Comparison of ENCODE assay signal across 14 mouse cellular contexts in genomic region chr17:43389256-43389655, GRCm38 (mm10). TPM values are rescaled to one million over a fixed set of nuclear protein-coding genes. Genes with fewer than 3 reads are reported as not detected.
A peak's percentile ranks its signal among the peaks of the same experiment; 100 is the strongest.
DNase-seq lines count a peak whose midpoint lies in the region; ATAC-seq and TF ChIP-seq lines count a peak whose summit lies in the region.
"Had no signal": no experiment of that assay in that cellular context is flagged by ENCODE, and none has a peak within 500 bp of the region (broad histone marks: within the 10 kb centered on the region; RNA-seq: fewer than 3 reads in every experiment).

No protein-coding gene starts in this region.

- no peaks in the 10 kb centered on the region for H3K36me3 ChIP-seq in intestine, postnatal 0 days (ENCODE audit: control insufficient read depth, insufficient read depth)
- no peaks in the 10 kb centered on the region for H3K36me3 ChIP-seq in intestine, embryonic 15.5 days
- H3K36me3 ChIP-seq in heart, postnatal 0 days (replicated peaks; ENCODE audit: control insufficient read depth, insufficient read depth, low read length) = no peaks in the 10 kb centered on the region
- H3K36me3 ChIP-seq in midbrain, postnatal 0 days (ENCODE audit: insufficient read depth, low read length) = no peaks in the 10 kb centered on the region
- H3K36me3 ChIP-seq: embryonic facial prominence, embryonic 15.5 days; hindbrain, embryonic 12.5 days; midbrain, embryonic 10.5 days; neural tube, embryonic 15.5 days had no signal

- TF ChIP-seq POLR2A in cortical plate, adult 2 months (IDR thresholded peaks at IDR 0.05; ENCODE audit: extremely low read depth, insufficient read depth, low read length) = no peak

- ATAC-seq in intestine, postnatal 0 days = no peak
- no peak for ATAC-seq in intestine, embryonic 15.5 days
- ATAC-seq in heart, postnatal 0 days (ENCODE audit: insufficient read depth, low read depth) = peak; percentile 57; the same call in 1 of the 2 replicates
- ATAC-seq in midbrain, postnatal 0 days (ENCODE audit: low FRiP score) = no peak

- TF ChIP-seq EP300 in heart, postnatal 0 days (IDR thresholded peaks at IDR 0.05; ENCODE audit: low read depth) = no peak

- TF ChIP-seq CTCF in intestine, postnatal 0 days (IDR thresholded peaks at IDR 0.05; ENCODE audit: low read depth) = no peak
- TF ChIP-seq CTCF in cortical plate, adult 2 months (IDR thresholded peaks at IDR 0.05; ENCODE audit: extremely low read depth, insufficient read depth, low read length) = no peak
- no peak for TF ChIP-seq CTCF in heart, postnatal 0 days (IDR thresholded peaks at IDR 0.05; ENCODE audit: low read depth)
- no peak for TF ChIP-seq CTCF in midbrain, postnatal 0 days (IDR thresholded peaks at IDR 0.05)

- no peaks in the 10 kb centered on the region for H3K9me3 ChIP-seq in intestine, postnatal 0 days (ENCODE audit: control insufficient read depth)
- no peaks in the 10 kb centered on the region for H3K9me3 ChIP-seq in intestine, embryonic 15.5 days
- no peaks in the 10 kb centered on the region for H3K9me3 ChIP-seq in heart, postnatal 0 days (replicated peaks; ENCODE audit: control insufficient read depth, low read length)
- no peaks in the 10 kb centered on the region for H3K9me3 ChIP-seq in midbrain, postnatal 0 days (ENCODE audit: low read length)
- H3K9me3 ChIP-seq: embryonic facial prominence, embryonic 15.5 days; hindbrain, embryonic 12.5 days; midbrain, embryonic 10.5 days; neural tube, embryonic 15.5 days had no signal

- no peak overlapping the region; the same call in 1 of the 2 replicates for H3K27ac ChIP-seq in intestine, postnatal 0 days (ENCODE audit: low read depth, low read length)
- H3K27ac ChIP-seq in intestine, embryonic 15.5 days = no peak overlapping the region
- peak overlapping the region; percentile 22; the same call in 1 of the 2 replicates for H3K27ac ChIP-seq in cortical plate, adult 2 months (ENCODE audit: insufficient read depth, low read length)
- H3K27ac ChIP-seq in heart, postnatal 0 days (ENCODE audit: low read depth) = peak overlapping the region; percentile 79
- no peak overlapping the region for H3K27ac ChIP-seq in midbrain, postnatal 0 days (ENCODE audit: low read depth, low read length)
- H3K27ac ChIP-seq: embryonic facial prominence, embryonic 15.5 days; hindbrain, embryonic 12.5 days; midbrain, embryonic 10.5 days; neural tube, embryonic 15.5 days had no signal

- H3K4me3 ChIP-seq in intestine, postnatal 0 days (ENCODE audit: low read depth, low read length) = peak overlapping the region; percentile 7; the same call in 1 of the 2 replicates
- H3K4me3 ChIP-seq in intestine, embryonic 15.5 days (replicated peaks) = no peak overlapping the region
- H3K4me3 ChIP-seq in cortical plate, adult 2 months (ENCODE audit: insufficient read depth, low read length) = 0 out of 2 replicates have a peak overlapping the region, but pooled peaks have one; percentile 15
- H3K4me3 ChIP-seq in heart, postnatal 0 days (ENCODE audit: low read depth, low read length) = peak overlapping the region; percentile 38
- no peak overlapping the region for H3K4me3 ChIP-seq in midbrain, postnatal 0 days (ENCODE audit: low read depth, low read length)
- H3K4me3 ChIP-seq: hindbrain, embryonic 12.5 days; midbrain, embryonic 10.5 days; neural tube, embryonic 15.5 days had no signal

- DNase-seq in heart, postnatal 0 days (ENCODE audit: low spot score) = no peak
- peak; percentile 63 for DNase-seq in lung, postnatal 10 days
- no peak for DNase-seq in thymus, postnatal 36 days
- DNase-seq in thymus, postnatal 14 days = no peak
- no peak for DNase-seq in midbrain, postnatal 0 days (ENCODE audit: low spot score)
- DNase-seq: cerebellum, postnatal 10 days; layer of hippocampus, adult 9-11 months had no signal

- no peaks in the 10 kb centered on the region for H3K4me1 ChIP-seq in intestine, postnatal 0 days (replicated peaks; ENCODE audit: control insufficient read depth, insufficient read depth, low read length)
- H3K4me1 ChIP-seq in intestine, embryonic 15.5 days (replicated peaks) = 0 out of 2 replicates have a peak, but pooled peaks cover 4% of the 10 kb centered on the region
- no peaks in the 10 kb centered on the region for H3K4me1 ChIP-seq in cortical plate, adult 2 months (ENCODE audit: control insufficient read depth, insufficient read depth, low read length)
- H3K4me1 ChIP-seq in heart, postnatal 0 days (ENCODE audit: control insufficient read depth, insufficient read depth) = peaks cover 7% of the 10 kb centered on the region
- H3K4me1 ChIP-seq in midbrain, postnatal 0 days (ENCODE audit: insufficient read depth, low read length) = no peaks in the 10 kb centered on the region
- H3K4me1 ChIP-seq: embryonic facial prominence, embryonic 15.5 days; hindbrain, embryonic 12.5 days; neural tube, embryonic 15.5 days had no signal

- no peak overlapping the region for H3K4me2 ChIP-seq in intestine, postnatal 0 days (replicated peaks; ENCODE audit: low read depth)
- no peak overlapping the region for H3K4me2 ChIP-seq in intestine, embryonic 15.5 days (replicated peaks)
- peak overlapping the region; percentile 52 for H3K4me2 ChIP-seq in heart, postnatal 0 days (ENCODE audit: low read depth, low read length)
- no peak overlapping the region for H3K4me2 ChIP-seq in midbrain, postnatal 0 days (ENCODE audit: low read depth, low read length, poor library complexity, severe bottlenecking)
- H3K4me2 ChIP-seq: embryonic facial prominence, embryonic 15.5 days; hindbrain, embryonic 12.5 days; neural tube, embryonic 15.5 days had no signal

- H3K27me3 ChIP-seq in intestine, postnatal 0 days (replicated peaks; ENCODE audit: control insufficient read depth, insufficient read depth, low read length) = no peaks in the 10 kb centered on the region
- no peaks in the 10 kb centered on the region for H3K27me3 ChIP-seq in intestine, embryonic 15.5 days (replicated peaks)
- H3K27me3 ChIP-seq in heart, postnatal 0 days (ENCODE audit: control insufficient read depth, insufficient read depth, low read length) = no peaks in the 10 kb centered on the region
- no peaks in the 10 kb centered on the region for H3K27me3 ChIP-seq in midbrain, postnatal 0 days (ENCODE audit: insufficient read depth, low read length)
- H3K27me3 ChIP-seq: embryonic facial prominence, embryonic 15.5 days; hindbrain, embryonic 12.5 days; neural tube, embryonic 15.5 days had no signal

- no peak overlapping the region for H3K9ac ChIP-seq in intestine, postnatal 0 days (ENCODE audit: low read depth, low read length)
- no peak overlapping the region for H3K9ac ChIP-seq in intestine, embryonic 15.5 days
- H3K9ac ChIP-seq in heart, postnatal 0 days (replicated peaks; ENCODE audit: low read depth, low read length) = peak overlapping the region; percentile 60
- no peak overlapping the region for H3K9ac ChIP-seq in midbrain, postnatal 0 days (replicated peaks; ENCODE audit: low read length, poor library complexity, severe bottlenecking)
- H3K9ac ChIP-seq: embryonic facial prominence, embryonic 15.5 days; hindbrain, embryonic 12.5 days; neural tube, embryonic 15.5 days had no signal

- 83% methylated on average over 11 of the region's 11 CpGs for WGBS in intestine, postnatal 0 days
- 82% methylated on average over 11 of the region's 11 CpGs for WGBS in intestine, embryonic 15.5 days
- 72% methylated on average over 11 of the region's 11 CpGs for WGBS in heart, postnatal 0 days
- 90% methylated on average over 11 of the region's 11 CpGs for WGBS in midbrain, postnatal 0 days

RNA-seq across cellular contexts. Expression of gene Adgrf5, which starts 29.0 kb away (rescaled TPM):
- polyA plus RNA-seq in intestine, postnatal 0 days (2015; fragmentation: Nextera tagmentation; extraction: Ambion mirVana) = 3.7 and 4.2 TPM in 2 replicates
- polyA plus RNA-seq in intestine, embryonic 15.5 days (2015; fragmentation: Nextera tagmentation; extraction: Ambion mirVana) = 11.6 and 11.8 TPM in 2 replicates
- polyA plus RNA-seq in cortical plate, adult 2 months (2012; rRNA removed) = 23.9 and 25.4 TPM in 2 replicates
- 89.0 and 134 TPM in 2 replicates for total RNA-seq in heart, postnatal 0 days (2014; rRNA removed; ENCODE audit: low replicate concordance)
- polyA plus RNA-seq in heart, postnatal 0 days (2015; fragmentation: Nextera tagmentation; extraction: Ambion mirVana) = 16.7 and 19.1 TPM in 2 replicates
- 23.9 and 27.5 TPM in 2 replicates for total RNA-seq in midbrain, postnatal 0 days (2014; rRNA removed)
- 4.2 and 4.6 TPM in 2 replicates for polyA plus RNA-seq in midbrain, postnatal 0 days (2015; fragmentation: Nextera tagmentation; extraction: Ambion mirVana)

Comparison
In these comparisons a context has a peak if more than half of its experiments do, and no peak if none do; other contexts are left out.
1. H3K4me3 ChIP-seq: peak in intestine, postnatal 0 days (single experiment), cortical plate, adult 2 months (single experiment) and heart, postnatal 0 days (single experiment); none in intestine, embryonic 15.5 days (single experiment) and midbrain, postnatal 0 days (single experiment).
2. H3K27ac ChIP-seq: peak in cortical plate, adult 2 months (single experiment) and heart, postnatal 0 days (single experiment); none in intestine, postnatal 0 days (single experiment), intestine, embryonic 15.5 days (single experiment) and midbrain, postnatal 0 days (single experiment).